Mouse (Mus musculus): ENCODE measurements at regions not wholly inside any gene's neighbourhood (a gene's known extent, or its start where the extent isn't known, plus 50 kb on each side); places are given as distances from the start of the nearest gene placed in this dataset.

DNA sequence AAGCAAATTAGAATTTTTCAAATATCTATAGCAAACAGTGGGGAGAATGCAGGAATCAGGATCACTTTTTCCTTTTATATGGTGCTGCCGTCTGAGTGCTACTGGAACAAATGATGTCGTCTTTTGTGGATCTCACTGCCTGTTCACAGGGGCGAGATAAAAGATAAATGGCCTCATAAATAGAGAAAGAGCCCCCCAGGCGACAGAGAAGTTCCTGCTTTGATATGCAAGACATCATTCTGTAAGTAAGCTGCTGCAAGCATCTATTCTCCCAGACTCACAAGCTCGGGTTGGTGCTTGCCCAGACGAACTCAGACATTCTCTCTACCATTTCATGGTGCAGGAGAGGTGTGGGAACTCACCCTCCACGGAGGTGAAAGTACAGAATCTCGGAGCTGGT, 377.6 kb upstream of the Cdh4 start:
- no peak for ATAC-seq (ENCODE audit: insufficient number of reproducible peaks, low FRiP score, low TSS enrichment)

DNA sequence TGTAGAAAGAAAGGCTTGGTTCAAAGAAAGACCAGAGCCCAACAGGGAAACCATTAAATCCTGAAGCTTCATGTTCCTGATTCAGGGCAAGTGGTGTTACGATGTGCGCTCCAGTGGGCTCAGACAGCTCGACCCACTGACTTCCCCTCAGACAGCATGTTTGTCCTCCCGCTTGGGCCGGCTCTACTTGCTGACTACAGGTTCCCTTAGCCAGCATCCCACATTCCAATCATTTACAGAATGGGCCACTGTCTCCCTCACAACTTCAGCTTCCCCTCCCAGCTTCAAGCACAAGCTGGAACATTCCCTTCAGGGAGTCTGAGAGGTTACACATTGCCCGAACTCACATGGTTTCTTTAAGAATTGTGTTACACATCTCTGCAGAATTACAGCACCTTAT, 372.7 kb upstream of the Cdh4 start:
- no peak for ATAC-seq (ENCODE audit: insufficient number of reproducible peaks, low FRiP score, low TSS enrichment)

DNA sequence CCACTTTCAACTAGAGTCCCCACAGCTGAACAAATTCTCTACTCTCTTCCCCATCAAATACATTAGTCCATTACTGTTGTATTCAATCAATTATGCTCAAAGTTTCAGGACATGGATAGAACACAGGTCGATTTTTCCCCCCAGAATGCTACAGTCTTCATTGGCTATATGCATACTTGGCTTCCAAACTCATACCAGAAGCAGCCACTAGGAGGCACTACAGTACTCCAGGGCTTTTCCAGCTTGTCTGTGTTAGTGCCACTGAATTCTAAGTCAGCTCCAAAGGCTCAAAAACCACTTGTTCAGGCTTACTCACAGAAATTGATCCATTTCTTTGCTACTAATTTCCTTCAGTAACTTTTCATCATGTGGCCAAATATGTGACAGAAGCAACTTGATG, 371.9 kb upstream of the Cdh4 start:
- ATAC-seq (ENCODE audit: insufficient number of reproducible peaks, low FRiP score, low TSS enrichment), result no peak

DNA sequence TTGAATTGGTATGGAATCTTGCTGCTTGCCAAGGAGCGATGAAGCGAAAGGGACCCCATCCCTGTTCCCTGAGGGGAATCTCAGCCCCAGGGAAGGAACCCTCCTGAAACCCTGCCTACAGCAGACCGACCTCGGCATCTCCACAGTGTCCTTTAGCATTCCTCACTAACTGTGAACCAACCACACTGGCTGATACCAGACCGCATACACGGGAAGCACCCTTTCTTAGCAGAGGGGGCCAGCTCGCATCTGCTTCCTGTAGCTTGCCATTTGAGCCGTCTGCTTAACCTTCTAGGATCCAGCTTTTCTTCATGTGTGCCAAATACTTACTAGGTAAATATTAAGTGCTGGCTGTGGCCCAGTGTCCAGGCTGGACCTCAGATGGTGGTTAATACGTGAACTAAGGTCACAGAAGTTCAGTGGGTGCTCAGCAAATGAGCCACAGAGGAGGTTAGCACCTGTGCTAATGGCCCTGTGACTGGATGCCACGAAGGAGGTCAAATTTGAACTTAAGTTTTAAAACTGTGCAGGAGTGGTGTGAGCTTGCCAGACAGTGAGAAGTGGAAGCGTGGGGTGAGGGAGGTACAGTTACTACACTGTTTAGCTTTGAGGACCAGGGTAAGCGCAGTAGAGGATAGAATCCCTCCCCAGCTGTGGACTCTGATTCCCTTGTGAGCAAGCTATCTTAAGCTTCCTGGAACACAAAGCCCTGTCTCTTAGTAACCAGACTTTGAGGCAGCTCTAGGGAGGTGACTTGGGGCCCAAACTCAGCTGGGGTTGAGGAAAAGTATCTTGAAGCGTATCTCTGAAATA, 361.6 kb upstream of the Cdh4 start:
- no peak for ATAC-seq (ENCODE audit: insufficient number of reproducible peaks, low FRiP score, low TSS enrichment)

DNA sequence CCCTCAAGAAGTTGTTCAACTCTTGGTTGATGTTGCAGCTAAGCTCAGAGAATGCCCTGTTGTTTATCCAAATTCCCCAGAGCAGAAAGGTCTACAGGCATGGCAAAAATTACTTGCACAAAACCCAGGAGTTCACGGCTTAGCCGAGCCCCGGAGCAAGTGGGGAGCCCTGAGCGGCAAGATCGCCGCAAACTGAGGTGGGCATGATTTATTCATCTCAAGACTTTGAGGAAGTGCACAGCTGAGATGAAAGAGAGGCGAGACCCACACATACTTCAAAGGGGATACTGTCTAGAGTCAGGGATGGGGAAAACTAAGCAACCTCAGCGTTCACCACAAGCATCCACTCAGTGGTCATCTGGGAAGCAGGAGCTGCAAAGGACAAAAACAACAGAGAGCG, 355.3 kb upstream of the Cdh4 start:
- ATAC-seq (ENCODE audit: insufficient number of reproducible peaks, low FRiP score, low TSS enrichment), result no peak

DNA sequence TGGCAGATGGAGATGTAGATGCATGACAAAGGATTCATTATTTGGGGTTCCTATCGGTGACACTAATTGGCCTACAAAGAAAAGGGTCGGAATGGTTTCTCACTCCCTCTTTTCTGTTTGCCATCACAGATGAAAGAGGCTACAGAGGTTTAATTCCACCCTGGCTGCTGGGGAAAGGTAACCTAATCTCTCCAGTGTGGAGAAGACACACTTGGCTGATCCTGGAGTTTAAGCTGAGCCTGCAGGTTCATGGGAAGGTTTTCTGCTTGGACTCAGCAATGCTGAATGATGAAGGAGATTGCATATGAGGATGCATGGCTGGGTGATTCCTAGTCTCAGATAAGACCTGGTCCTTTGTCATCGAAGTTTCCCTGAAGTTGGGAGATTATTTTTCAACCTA, 350.8 kb upstream of the Cdh4 start:
- ATAC-seq (ENCODE audit: insufficient number of reproducible peaks, low FRiP score, low TSS enrichment), result no peak

DNA sequence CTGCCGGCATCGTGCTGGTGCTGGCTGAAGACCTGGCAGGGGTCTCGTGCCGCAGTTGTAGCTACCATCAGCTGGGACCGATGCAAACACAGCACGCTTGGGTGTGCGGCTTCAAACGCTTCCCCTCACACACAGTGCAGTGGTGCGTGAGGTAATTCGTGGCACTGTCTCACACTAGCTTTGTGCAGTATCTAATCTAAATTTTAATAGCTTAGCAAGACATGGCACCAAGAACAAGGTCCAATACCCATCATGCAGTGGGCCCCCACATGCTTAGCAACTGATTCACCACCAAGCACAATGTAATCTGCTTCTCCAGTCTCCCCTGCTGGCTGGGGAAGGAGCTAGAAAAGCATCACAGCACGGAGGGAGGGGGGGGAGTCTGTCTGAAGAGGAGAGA, 348.2 kb upstream of the Cdh4 start:
- ATAC-seq (ENCODE audit: insufficient number of reproducible peaks, low FRiP score, low TSS enrichment), result no peak

DNA sequence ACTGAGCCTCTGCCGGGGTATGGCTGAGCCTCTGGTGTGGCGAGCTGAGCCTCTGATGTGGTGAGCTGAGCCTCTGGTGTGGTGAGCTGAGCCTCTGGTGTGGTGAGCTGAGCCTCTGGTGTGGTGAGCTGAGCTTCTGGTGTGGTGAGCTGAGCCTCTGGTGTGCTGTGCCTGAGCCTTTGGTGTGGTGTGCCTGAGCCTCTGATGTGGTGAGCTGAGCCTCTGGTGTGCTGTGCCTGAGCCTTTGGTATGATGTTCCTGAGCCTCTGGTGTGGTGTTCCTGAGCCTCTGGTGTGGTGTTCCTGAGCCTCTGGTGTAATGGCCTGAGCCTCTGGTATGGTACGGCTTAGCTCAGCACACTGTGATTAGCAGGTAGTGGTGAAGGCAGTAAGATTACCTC, 346.2 kb upstream of the Cdh4 start:
- no peak for ATAC-seq (ENCODE audit: insufficient number of reproducible peaks, low FRiP score, low TSS enrichment)

DNA sequence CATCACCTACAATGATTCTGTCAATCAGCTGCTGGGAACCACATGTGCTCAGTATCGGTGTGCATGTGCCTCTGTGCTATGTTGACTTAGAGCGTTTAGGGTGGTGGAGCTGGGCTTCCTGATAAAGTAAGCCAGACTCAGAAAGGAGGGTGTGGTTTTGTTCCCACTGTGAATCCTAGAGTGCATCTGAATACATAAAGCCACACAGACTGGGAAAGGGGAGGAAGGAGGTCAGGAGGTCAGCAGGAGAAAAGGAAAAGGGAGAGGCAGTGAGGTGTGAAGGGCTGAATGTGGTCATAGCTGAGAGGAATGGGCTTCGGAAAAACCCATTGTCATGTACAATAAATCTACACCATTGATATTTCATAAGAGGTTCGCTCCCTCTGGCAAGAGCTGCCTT, 345.4 kb upstream of the Cdh4 start:
- ATAC-seq (ENCODE audit: insufficient number of reproducible peaks, low FRiP score, low TSS enrichment), result no peak

DNA sequence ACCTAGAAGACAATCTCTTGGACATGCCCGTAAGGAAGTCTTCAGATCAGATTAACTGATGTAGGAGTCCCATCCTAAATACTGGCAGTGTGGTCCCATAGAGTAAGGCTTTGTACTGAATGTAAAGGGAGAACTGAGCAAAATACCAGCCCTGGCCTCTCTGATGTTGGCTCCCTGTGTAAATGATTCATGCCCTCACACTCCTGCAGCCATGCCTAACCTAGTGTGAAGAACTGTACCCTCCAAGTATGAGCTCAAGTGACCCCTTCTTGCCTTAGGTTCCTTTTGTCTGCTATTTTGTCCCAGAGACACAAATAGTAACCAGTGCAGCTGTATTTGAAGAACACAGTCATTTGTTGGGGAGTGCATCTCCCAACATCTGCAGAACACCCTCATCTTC, 342.4 kb upstream of the Cdh4 start:
- ATAC-seq (ENCODE audit: insufficient number of reproducible peaks, low FRiP score, low TSS enrichment), result no peak

DNA sequence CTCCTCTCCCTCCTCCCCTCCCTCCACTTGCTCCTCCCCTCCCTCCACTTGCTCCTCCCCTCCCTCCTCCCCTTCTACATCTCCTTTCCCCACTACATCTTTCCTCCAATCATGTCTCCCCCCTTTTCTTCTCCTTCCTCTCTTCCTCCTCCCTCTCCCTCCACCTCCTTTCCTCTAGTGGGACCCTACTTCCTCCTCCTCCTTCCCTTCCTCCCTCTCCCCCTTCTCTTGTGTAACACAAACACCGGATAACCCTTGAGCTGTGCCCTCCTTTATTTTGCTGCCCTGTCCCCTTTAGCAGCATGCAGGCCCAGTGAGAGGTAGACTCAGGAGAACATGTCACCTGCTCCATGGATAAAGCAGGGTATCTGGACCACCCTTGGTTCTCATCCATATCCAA, 339.1 kb upstream of the Cdh4 start:
- no peak for ATAC-seq (ENCODE audit: insufficient number of reproducible peaks, low FRiP score, low TSS enrichment)

DNA sequence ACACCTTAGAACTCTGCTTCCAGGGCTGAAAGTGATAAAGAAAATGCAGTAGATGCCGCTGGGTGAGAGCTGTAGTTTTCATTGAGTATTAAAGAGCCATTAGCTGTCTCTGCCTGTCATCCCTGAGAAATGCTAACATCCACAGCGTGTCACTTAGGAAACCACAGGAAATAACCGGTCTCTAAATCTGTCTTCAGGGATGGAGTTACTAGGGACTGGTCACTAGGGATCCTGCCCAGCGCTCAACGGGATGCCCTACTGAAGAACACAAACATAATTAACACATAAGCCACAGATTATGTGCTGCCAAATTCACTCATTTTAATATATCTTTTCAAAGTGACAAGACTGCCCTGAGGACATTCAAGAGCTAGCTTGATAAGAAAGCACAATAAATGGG, 329.3 kb upstream of the Cdh4 start:
- no peak for ATAC-seq (ENCODE audit: insufficient number of reproducible peaks, low FRiP score, low TSS enrichment)

DNA sequence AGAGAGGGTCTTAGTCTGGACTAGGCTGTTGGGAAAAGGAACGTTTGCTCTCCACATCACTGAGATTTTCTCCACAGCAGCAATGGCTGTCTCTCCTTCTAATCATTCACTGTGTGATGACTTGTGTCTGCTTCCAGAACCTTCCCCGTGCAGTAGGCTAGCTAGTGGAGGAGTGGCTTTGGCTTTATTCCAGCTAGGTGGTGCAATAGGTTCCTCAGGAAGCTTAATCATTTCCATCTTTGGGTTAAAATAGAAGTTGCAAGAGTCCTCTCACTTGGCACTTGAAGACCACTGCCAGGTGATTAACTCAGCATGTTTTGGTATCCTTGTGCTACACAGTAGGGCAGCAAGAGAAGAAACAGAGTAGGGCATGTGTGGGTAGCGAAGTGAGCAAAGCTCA, 314.2 kb upstream of the Cdh4 start:
- ATAC-seq (ENCODE audit: insufficient number of reproducible peaks, low FRiP score, low TSS enrichment), result no peak

DNA sequence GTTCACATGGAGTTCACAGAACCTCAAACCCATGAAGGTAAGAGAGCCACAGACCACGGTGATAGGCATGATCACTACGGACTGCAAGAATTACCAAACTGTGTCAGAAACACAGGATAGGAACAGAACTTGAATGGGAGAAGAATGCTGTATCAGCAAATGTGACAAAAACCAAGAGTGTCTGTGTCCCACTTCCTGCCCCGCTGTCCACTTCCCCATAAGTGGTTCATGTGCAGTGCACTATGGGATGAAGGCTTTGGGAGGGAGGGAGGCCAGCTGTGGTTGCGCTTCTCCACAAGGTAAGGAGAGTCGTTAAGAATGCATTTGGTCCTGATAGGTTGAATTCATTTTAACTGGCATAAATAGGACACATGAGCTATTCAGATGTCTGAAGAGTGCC, 313.8 kb upstream of the Cdh4 start:
- ATAC-seq (ENCODE audit: insufficient number of reproducible peaks, low FRiP score, low TSS enrichment), result no peak

DNA sequence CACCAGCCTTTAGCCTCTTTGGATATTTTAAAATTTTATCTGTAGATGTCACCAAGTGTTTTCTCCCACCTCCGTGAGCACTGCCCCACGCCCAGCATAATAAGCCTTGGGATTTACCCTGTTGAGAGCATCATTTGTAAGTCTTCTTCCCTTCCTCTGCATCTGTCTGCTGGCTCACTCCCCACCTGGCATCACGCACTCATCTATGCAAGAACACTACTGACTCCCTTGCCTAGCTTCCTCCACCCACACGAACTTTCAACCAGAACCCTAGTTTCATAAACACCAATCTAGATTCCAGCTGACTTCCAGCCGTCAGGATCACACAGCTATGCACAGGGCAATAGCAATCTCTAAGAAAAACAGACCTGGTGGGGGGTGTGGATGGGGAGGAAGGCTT, 311.2 kb upstream of the Cdh4 start:
- ATAC-seq (ENCODE audit: insufficient number of reproducible peaks, low FRiP score, low TSS enrichment), result no peak

DNA sequence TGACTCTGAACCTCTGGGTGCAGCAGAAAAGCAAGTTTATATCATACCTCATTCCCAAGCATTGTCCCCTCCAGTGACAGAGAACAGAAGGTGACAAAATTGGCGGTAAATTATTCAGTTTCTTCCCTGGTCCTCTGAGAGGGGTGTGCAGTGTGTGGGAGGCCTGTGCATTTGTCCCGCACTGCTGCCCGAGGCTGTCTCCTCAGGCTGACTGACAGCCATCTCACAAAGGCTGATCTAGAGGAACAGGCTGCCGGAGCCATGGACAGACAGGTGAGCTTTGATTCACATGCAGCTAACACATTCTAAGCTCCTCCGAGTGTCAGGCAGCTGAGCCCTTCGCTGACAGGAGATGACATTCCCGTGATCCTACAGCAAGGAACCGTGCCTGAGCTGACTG, 299.9 kb upstream of the Cdh4 start:
- no peak for ATAC-seq (ENCODE audit: insufficient number of reproducible peaks, low FRiP score, low TSS enrichment)

DNA sequence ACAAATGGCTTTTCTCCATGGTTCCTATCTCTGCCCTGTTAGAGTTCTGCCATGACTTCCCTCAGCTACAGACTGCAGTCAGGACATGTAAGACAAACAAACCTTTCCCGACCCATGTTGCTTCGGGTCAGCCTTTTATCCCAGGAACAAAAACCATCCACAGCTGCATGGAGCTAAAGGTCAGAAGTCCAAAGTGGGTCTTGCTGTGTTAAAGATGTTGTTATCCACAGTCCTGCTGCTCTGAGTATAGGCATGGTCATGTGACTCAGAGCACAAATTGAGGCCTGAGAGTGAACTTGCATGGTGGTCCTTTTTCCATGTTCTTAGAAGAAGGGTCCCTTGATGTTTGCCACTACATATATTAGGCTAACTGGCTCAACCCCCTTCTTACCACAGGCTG, 296.5 kb upstream of the Cdh4 start:
- no peak for ATAC-seq (ENCODE audit: insufficient number of reproducible peaks, low FRiP score, low TSS enrichment)

DNA sequence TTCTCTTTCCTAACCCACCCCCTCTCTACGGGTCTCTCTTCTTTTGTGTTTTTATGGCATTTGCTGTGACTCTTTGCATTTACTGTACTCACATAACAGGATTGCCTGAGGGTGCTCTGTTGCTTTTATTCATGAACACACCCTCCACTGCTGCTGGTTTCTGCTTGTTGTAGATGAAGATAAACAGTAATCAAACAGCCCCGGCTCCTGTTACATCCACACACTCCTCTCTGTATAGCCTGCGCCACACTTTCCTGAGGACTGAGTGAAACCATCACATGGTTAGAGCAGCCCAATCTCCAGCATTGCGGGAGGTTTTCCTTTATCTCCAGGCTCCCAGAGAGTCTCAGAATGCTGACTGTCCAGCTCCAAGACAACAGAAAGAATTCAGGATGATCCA, 296.0 kb upstream of the Cdh4 start:
- ATAC-seq (ENCODE audit: insufficient number of reproducible peaks, low FRiP score, low TSS enrichment), result no peak

DNA sequence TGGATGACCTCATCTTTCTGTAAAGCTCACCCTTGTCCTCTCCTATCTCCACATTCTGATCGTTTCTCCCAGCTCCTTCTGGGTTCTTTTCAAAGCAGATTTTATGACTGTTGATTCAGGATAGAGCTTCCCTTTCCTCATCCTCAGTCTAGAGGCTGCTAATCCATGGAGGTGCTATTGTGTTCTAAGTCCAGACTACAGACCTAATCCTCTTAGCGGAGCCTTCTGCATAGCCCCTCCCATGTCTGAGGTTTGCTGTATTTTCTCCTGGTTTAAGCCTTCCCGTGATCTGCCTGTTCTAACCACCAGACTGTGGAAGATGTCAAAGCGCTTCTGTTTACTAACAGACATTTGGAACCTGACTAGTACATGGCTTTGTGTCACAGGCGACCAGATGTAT, 294.0 kb upstream of the Cdh4 start:
- no peak for ATAC-seq (ENCODE audit: insufficient number of reproducible peaks, low FRiP score, low TSS enrichment)

DNA sequence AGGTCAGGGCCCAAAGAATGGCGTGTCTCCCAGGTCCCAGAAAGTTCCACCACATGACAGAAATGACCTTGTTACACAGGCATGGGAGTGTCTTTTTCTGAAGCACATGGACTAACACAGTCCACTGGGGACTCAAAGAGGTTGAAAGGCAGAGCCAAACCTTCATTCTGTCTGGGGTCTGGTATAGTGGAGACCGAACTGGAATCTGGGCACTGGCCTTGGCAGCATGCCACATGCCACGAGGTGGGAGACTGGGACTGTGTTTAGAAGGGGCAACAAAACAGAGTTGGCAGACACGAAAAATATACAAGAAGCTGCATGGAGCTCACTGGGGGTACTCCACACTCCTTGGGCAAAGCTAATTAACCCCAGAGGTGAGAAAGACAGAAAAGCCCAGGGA, 293.6 kb upstream of the Cdh4 start:
- no peak for ATAC-seq (ENCODE audit: insufficient number of reproducible peaks, low FRiP score, low TSS enrichment)

DNA sequence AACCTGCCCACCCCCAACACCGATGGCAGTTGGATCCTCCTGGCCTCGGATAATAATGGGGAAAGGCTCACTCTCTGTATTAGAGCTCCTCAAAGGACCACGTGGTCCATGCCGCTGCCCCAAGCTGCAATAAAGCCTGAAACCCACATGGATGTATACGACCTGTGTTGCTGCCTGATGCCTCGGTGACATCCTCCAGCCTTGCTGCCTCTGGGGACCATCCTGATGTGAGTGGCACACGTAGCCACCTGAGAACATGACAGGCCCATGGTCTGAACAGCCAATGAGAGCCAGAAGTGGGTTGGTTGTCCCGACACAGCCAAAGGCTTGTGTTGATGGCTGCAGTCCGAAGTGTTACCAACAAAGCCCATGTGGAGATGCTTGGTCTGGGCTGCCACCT, 283.4 kb upstream of the Cdh4 start:
- ATAC-seq (ENCODE audit: insufficient number of reproducible peaks, low FRiP score, low TSS enrichment), result no peak

DNA sequence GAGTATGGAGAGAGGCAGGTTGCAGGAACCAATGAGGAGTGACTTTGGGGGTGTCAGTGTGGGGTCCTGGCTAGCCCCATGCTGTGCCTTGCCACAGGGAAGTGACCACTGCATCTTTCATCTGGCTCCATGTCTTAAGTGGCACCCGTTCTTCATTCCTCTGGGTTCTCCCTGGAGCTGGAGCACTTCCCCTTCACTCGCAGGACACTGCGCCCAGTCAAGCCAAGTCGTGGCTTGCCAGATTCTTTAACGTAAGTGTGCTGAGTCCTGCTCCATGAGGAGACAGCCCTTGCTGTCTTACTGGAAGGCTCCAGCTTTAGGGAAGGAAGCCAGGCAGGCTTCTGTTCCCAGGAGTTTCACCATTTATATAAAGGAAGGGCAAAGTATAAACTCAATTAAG, 279.1 kb upstream of the Cdh4 start:
- no peak for ATAC-seq (ENCODE audit: insufficient number of reproducible peaks, low FRiP score, low TSS enrichment)

DNA sequence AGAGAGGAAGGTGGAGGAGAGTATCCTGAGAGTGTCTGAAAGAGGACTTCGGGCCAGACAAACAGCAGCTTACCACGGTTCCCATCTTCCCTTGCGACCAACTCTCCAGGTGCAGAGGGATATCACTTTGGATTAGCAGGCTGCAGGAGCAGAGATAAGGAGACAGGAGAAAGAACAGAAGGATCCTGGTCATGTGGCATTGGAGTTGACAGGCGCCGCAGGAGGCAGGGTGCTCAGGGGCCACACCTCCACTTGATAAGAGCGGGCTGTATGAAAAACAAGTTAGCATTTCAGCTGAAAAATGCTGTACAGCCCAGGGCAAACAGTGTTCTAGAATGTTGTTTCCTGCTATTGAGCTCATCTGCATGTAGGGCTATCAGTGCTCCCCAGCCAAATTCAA, 272.1 kb upstream of the Cdh4 start:
- ATAC-seq (ENCODE audit: insufficient number of reproducible peaks, low FRiP score, low TSS enrichment), result no peak

Measured in cerebellum, adult (tissue).